Mouse (Mus musculus) E14TG2a.4 (cell line): ENCODE data around the gene Thegl.

Experiments used
- H3K27me3 ChIP-seq: 2 replicates; pipeline ENCODE4 v1.6.1; 2014; ENCODE audit warnings: low read length, control low read depth; ENCODE audit not compliant: insufficient read depth
- H3K36me3 ChIP-seq: 2 replicates; pipeline ENCODE4 v1.6.1; 2014; ENCODE audit warnings: low read length, control low read depth; ENCODE audit not compliant: insufficient read depth
- H3K4me1 ChIP-seq: replicated peaks from 2 replicates; pipeline ENCODE4 v1.6.1; 2014; ENCODE audit warnings: low read depth, low read length, control low read depth
- H3K4me3 ChIP-seq: replicated peaks from 2 replicates; pipeline ENCODE4 v1.5.1; 2014; ENCODE audit warnings: mild to moderate bottlenecking, low read length
- H3K9me3 ChIP-seq: 2 replicates; pipeline ENCODE4 v1.6.1; 2014; ENCODE audit warnings: low read length, control low read depth
- CTCF ChIP-seq: conservative IDR thresholded peaks from 2 replicates; pipeline ENCODE4 v1.5.1; 2014; ENCODE audit warnings: low read length
- NANOG ChIP-seq: IDR thresholded peaks from 2 replicates; pipeline ENCODE4 v1.6.1; 2014; ENCODE audit warnings: borderline replicate concordance, low read length, mixed read lengths
- POU5F1 ChIP-seq: IDR thresholded peaks from 2 replicates; pipeline ENCODE4 v1.6.1; 2014; ENCODE audit warnings: low read length, borderline replicate concordance

Thegl gene

GRCm38 (mm10) chr5:77067321-77067720 lies 51.5 kb downstream of the Thegl start:
- Histone ChIP-seq H3K4me3 (no peak overlapping the region), H3K36me3 (no peaks in the 10 kb centered on the region), H3K27me3 (no peaks in the 10 kb centered on the region), H3K9me3 (no peaks in the 10 kb centered on the region), H3K4me1 (no peaks in the 10 kb centered on the region; the same call in 1 of the 2 replicates)
- TF ChIP-seq NANOG: no peak
- no peak for TF ChIP-seq POU5F1
- TF ChIP-seq CTCF: no peak

GRCm38 (mm10) chr5:77070987-77071386 lies 55.2 kb downstream of the Thegl start:
- TF ChIP-seq CTCF (peak; percentile 24), NANOG (no peak), POU5F1 (no peak)

GRCm38 (mm10) chr5:77071626-77072025 lies 55.8 kb downstream of the Thegl start:
- TF ChIP-seq POU5F1: no peak
- TF ChIP-seq CTCF: peak; percentile 2; the same call in 1 of the 2 replicates
- Histone ChIP-seq H3K4me1 (peaks cover 7% of the 10 kb centered on the region; the same call in 1 of the 2 replicates), H3K4me3 (no peak overlapping the region), H3K27me3 (no peaks in the 10 kb centered on the region), H3K9me3 (no peaks in the 10 kb centered on the region; the same call in 1 of the 2 replicates), H3K36me3 (no peaks in the 10 kb centered on the region)

More at GRCm38 (mm10) chr5:77070987-77071386, 55.2 kb downstream of the Thegl start:
- peaks cover 7% of the 10 kb centered on the region; the same call in 1 of the 2 replicates for H3K4me1 ChIP-seq
- H3K27me3 ChIP-seq: no peaks in the 10 kb centered on the region
- H3K4me3 ChIP-seq: no peak overlapping the region
- H3K36me3 ChIP-seq: no peaks in the 10 kb centered on the region
- no peaks in the 10 kb centered on the region for H3K9me3 ChIP-seq

- Histone ChIP-seq H3K4me3 (no peak overlapping the region), H3K9me3 (peaks cover 8% of the 10 kb centered on the region; the same call in 1 of the 2 replicates), H3K4me1 (0 out of 2 replicates have a peak, but pooled peaks cover 7% of the 10 kb centered on the region), H3K36me3 (no peaks in the 10 kb centered on the region), H3K27me3 (no peaks in the 10 kb centered on the region)
- TF ChIP-seq NANOG (no peak), CTCF (no peak), POU5F1 (no peak)
These were observed 58.0 kb downstream of the Thegl start for GRCm38 (mm10) chr5:77073794-77074193.

GRCm38 (mm10) chr5:77074914-77075313 lies 59.1 kb downstream of the Thegl start:
- TF ChIP-seq POU5F1: no peak
- TF ChIP-seq NANOG: no peak
- TF ChIP-seq CTCF: no peak
- 0 out of 2 replicates have a peak, but pooled peaks cover 7% of the 10 kb centered on the region for H3K4me1 ChIP-seq
- H3K4me3 ChIP-seq: no peak overlapping the region
- H3K27me3 ChIP-seq: no peaks in the 10 kb centered on the region
- H3K36me3 ChIP-seq: no peaks in the 10 kb centered on the region
- H3K9me3 ChIP-seq: peaks cover 8% of the 10 kb centered on the region; the same call in 1 of the 2 replicates

- no peaks in the 10 kb centered on the region for H3K27me3 ChIP-seq
- H3K4me3 ChIP-seq: no peak overlapping the region
- H3K36me3 ChIP-seq: no peaks in the 10 kb centered on the region
- 0 out of 2 replicates have a peak, but pooled peaks cover 7% of the 10 kb centered on the region for H3K4me1 ChIP-seq
- peaks cover 8% of the 10 kb centered on the region; the same call in 1 of the 2 replicates for H3K9me3 ChIP-seq
- TF ChIP-seq NANOG: no peak
- TF ChIP-seq POU5F1: no peak
- no peak for TF ChIP-seq CTCF
These were observed 60.1 kb downstream of the Thegl start for GRCm38 (mm10) chr5:77075951-77076350.

GRCm38 (mm10) chr5:77080761-77081160 lies 64.9 kb downstream of the Thegl start:
- no peak overlapping the region for H3K4me3 ChIP-seq
- TF ChIP-seq POU5F1 (no peak), CTCF (no peak), NANOG (no peak)
- no peaks in the 10 kb centered on the region for H3K27me3 ChIP-seq
- H3K4me1 ChIP-seq: peaks cover under 1% of the 10 kb centered on the region; the same call in 1 of the 2 replicates
- no peaks in the 10 kb centered on the region for H3K36me3 ChIP-seq
- peaks cover 8% of the 10 kb centered on the region; the same call in 1 of the 2 replicates for H3K9me3 ChIP-seq

- no peak for TF ChIP-seq NANOG
- TF ChIP-seq CTCF: no peak
- no peak for TF ChIP-seq POU5F1
- Histone ChIP-seq H3K4me3 (no peak overlapping the region), H3K9me3 (peaks cover 3% of the 10 kb centered on the region; the same call in 1 of the 2 replicates), H3K4me1 (peaks cover 16% of the 10 kb centered on the region), H3K36me3 (no peaks in the 10 kb centered on the region), H3K27me3 (no peaks in the 10 kb centered on the region)
These were observed 66.9 kb downstream of the Thegl start for GRCm38 (mm10) chr5:77082735-77083134.

GRCm38 (mm10) chr5:77084418-77084817 lies 68.6 kb downstream of the Thegl start:
- Histone ChIP-seq H3K4me3 (no peak overlapping the region), H3K4me1 (peaks cover 23% of the 10 kb centered on the region), H3K9me3 (no peaks in the 10 kb centered on the region), H3K36me3 (no peaks in the 10 kb centered on the region), H3K27me3 (no peaks in the 10 kb centered on the region)
- TF ChIP-seq NANOG (no peak), CTCF (no peak), POU5F1 (no peak)
